Mouse (Mus musculus) heart, embryonic 16.5 days (tissue): ENCODE data around the gene Spert. TPM values are rescaled to one million over a fixed set of nuclear protein-coding genes. Genes with fewer than 3 reads are reported as not detected.

Source experiments
- ATAC-seq: fragments of 200-750 bp; cut with Nextera tagmentation; replicated peaks from 2 replicates; pipeline ENCODE4 v1.8.0; 2017; ENCODE audit warnings: moderate number of reproducible peaks; ENCODE audit not compliant: insufficient read depth, low FRiP score; ENCODE audit errors: extremely low read depth
- H3K27ac ChIP-seq: fragments of 300-500 bp; sonication (generic); 2 replicates; pipeline ENCODE4 v1.5.1; 2014; ENCODE audit warnings: mild to moderate bottlenecking, low read length, control low read depth, moderate library complexity
- H3K27me3 ChIP-seq: fragments of 300-500 bp; sonication (generic); 2 replicates; pipeline ENCODE4 v1.6.1; 2014; ENCODE audit warnings: low read length, mixed read lengths; ENCODE audit not compliant: control insufficient read depth, insufficient read depth
- H3K36me3 ChIP-seq: fragments of 300-500 bp; sonication (generic); 2 replicates; pipeline ENCODE4 v1.6.1; 2014; ENCODE audit not compliant: control insufficient read depth, insufficient read depth
- H3K4me1 ChIP-seq: fragments of 300-500 bp; sonication (generic); 2 replicates; pipeline ENCODE4 v1.6.1; 2014; ENCODE audit warnings: low read length, mixed read lengths; ENCODE audit not compliant: control insufficient read depth, insufficient read depth
- H3K4me2 ChIP-seq: fragments of 300-500 bp; sonication (generic); 2 replicates; pipeline ENCODE4 v1.6.1; 2014; ENCODE audit warnings: low read depth, mild to moderate bottlenecking, control low read depth, low read length
- H3K4me3 ChIP-seq: fragments of 300-500 bp; sonication (generic); 2 replicates; pipeline ENCODE4 v1.5.1; 2014; ENCODE audit warnings: mild to moderate bottlenecking, control low read depth, low read length
- H3K9ac ChIP-seq: fragments of 300-500 bp; sonication (generic); 2 replicates; pipeline ENCODE4 v1.6.1; 2014; ENCODE audit warnings: low read length, control low read depth
- H3K9me3 ChIP-seq: fragments of 300-500 bp; sonication (generic); replicated peaks from 2 replicates; pipeline ENCODE4 v1.6.1; 2016; ENCODE audit warnings: low read length; ENCODE audit not compliant: control insufficient read depth
- WGBS: fragments of 180-500 bp; shearing (Covaris S2); extraction: QIAGEN DNeasy Blood & Tissue Kit; methylation state at CpG from one replicate; pipeline ENCODE4 v1.1.7; 2014; 5-methylcytosine and 5-hydroxymethylcytosine counted together
- polyA plus RNA-seq: library from polyadenylated mRNA; unstranded; fragments of >200 nt; fragmentation: Nextera tagmentation; extraction: Ambion mirVana; gene quantifications from 2 replicates; pipeline ENCODE4 v1.2.1, GENCODE M21; 2015

The Spert gene
- polyA plus RNA-seq, 1 experiment from 2014 or later: not detected

DNA sequence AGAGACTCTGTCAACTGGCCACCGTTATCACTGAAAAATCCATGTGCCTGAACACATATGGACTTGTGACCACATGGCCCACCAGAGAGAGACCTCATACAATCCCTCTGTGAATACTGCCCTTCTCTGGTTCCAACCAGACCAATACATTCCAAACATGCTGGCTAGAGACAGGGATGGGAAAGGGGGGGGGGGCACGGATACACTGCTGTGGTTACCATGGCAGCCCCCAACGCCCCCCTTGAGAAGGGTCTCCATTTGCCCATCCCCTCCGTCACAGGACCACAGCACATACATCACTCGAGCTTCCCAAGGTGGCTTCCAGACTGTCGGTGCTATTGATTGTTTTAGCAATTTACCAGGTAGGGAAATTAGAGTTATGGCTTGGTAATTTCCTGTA is 23.5 kb upstream of the Spert start:
- H3K9me3 ChIP-seq: no peaks in the 10 kb centered on the region
- H3K36me3 ChIP-seq: no peaks in the 10 kb centered on the region
- WGBS: 76% methylated on average over 6 of the region's 6 CpGs
- no peak overlapping the region for H3K9ac ChIP-seq
- ATAC-seq: no peak
- H3K4me1 ChIP-seq: no peaks in the 10 kb centered on the region
- no peak overlapping the region for H3K27ac ChIP-seq
- H3K4me2 ChIP-seq: no peak overlapping the region
- H3K27me3 ChIP-seq: no peaks in the 10 kb centered on the region
- H3K4me3 ChIP-seq: no peak overlapping the region

DNA sequence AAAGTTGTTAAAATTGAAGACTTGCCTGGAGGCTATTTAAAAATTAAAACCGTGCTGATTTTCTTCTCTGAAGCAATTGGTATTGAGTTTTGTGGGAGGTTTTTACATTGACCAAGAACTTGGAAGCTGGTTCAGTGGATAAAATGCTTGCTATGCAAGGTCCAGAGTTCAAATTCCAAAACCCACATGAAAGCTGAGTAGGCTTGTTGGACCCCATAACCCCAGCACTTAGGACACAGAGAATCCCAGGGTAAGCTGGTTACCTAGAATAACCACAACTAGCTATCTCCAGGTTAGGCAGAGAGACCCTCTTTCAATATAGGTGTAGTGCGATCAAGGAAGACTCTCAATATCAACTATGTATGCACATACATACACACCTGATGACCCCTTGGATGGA is 16.3 kb upstream of the Spert start:
- H3K9me3 ChIP-seq: no peaks in the 10 kb centered on the region
- H3K4me2 ChIP-seq: no peak overlapping the region
- no peaks in the 10 kb centered on the region for H3K36me3 ChIP-seq
- no peak overlapping the region for H3K4me3 ChIP-seq
- ATAC-seq: no peak
- no peaks in the 10 kb centered on the region for H3K4me1 ChIP-seq
- H3K27me3 ChIP-seq: no peaks in the 10 kb centered on the region
- WGBS: 84% methylated on average over 2 of the region's 2 CpGs
- H3K9ac ChIP-seq: no peak overlapping the region
- no peak overlapping the region for H3K27ac ChIP-seq

DNA sequence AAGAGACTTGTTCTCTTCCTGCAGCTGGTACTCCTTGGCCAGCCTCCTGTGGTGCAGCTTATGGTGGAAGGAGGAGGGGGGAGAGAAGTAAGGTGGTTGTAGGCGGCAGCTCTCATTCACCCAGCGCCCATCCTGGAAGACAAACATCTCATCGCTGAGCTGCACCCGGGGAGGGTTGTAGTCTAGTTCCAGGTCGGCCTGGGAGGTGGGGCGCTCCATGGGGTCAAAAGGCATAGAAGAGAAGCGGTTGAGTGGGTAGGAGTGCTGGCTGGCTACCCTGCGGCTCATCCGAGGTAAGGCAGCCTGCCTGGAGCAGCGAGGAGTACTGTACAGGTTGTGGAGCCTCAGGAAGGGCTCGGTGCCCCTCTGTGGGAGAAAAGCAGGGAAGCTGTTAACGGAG is 9.0 kb downstream of the Spert start:
- H3K27me3 ChIP-seq: no peaks in the 10 kb centered on the region; the same call in 1 of the 2 replicates
- H3K9ac ChIP-seq: no peak overlapping the region
- H3K4me1 ChIP-seq: no peaks in the 10 kb centered on the region
- H3K9me3 ChIP-seq: no peaks in the 10 kb centered on the region
- H3K27ac ChIP-seq: no peak overlapping the region
- H3K36me3 ChIP-seq: no peaks in the 10 kb centered on the region
- ATAC-seq: no peak
- WGBS: 74% methylated on average over 12 of the region's 12 CpGs
- no peak overlapping the region for H3K4me3 ChIP-seq
- no peak overlapping the region for H3K4me2 ChIP-seq

DNA sequence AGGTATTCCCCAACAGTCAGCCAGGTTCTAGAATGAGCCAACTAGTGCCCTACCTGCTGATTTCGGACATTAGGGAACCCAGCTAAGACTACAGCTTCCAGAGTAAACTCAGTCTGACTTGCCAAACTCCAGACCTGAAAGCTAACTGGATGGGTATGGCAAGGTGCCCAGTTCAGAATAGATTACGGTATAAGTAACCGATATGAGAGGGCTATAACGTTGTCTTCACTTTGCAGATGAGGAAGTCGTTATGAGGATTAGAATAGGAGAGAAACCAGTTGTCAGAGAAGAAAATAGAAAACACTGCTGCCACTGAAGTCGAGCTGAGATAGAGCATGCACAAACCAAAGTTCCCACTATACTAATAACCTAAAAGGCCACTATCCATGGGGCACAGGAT is 13.9 kb downstream of the Spert start:
- Histone ChIP-seq H3K27ac (no peak overlapping the region), H3K4me3 (no peak overlapping the region), H3K9me3 (no peaks in the 10 kb centered on the region), H3K27me3 (no peaks in the 10 kb centered on the region), H3K9ac (no peak overlapping the region), H3K4me2 (no peak overlapping the region), H3K36me3 (no peaks in the 10 kb centered on the region), H3K4me1 (no peaks in the 10 kb centered on the region)
- WGBS: 47% methylated on average over 6 of the region's 6 CpGs
- no peak for ATAC-seq

DNA sequence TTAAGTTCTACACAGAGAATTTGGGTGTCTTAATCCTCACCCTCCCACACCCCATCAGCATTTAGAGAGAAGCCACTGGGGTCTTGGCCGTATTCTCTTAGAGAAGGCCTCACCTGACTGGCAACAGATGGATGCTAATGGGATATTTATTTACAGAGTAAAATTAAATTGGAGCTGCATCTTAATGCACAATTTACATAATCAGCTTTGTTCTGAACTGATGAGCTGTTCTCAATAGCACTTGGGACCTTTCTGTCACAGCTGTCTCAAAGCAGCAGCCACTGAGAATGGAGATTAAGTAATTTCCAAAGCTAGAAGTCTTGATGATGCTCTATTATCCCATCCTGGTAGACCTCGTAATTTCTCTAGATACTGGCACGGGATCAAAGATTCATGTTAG is 26.6 kb downstream of the Spert start:
- peaks cover 4% of the 10 kb centered on the region; the same call in 1 of the 2 replicates for H3K4me1 ChIP-seq
- H3K27ac ChIP-seq: no peak overlapping the region
- H3K4me3 ChIP-seq: no peak overlapping the region
- peaks cover 2% of the 10 kb centered on the region; the same call in 1 of the 2 replicates for H3K27me3 ChIP-seq
- no peak overlapping the region for H3K4me2 ChIP-seq
- 0 out of 2 replicates have a peak, but pooled peaks cover 3% of the 10 kb centered on the region for H3K9me3 ChIP-seq
- ATAC-seq: no peak
- WGBS: 81% methylated on average over 3 of the region's 3 CpGs
- no peaks in the 10 kb centered on the region for H3K36me3 ChIP-seq
- no peak overlapping the region for H3K9ac ChIP-seq

DNA sequence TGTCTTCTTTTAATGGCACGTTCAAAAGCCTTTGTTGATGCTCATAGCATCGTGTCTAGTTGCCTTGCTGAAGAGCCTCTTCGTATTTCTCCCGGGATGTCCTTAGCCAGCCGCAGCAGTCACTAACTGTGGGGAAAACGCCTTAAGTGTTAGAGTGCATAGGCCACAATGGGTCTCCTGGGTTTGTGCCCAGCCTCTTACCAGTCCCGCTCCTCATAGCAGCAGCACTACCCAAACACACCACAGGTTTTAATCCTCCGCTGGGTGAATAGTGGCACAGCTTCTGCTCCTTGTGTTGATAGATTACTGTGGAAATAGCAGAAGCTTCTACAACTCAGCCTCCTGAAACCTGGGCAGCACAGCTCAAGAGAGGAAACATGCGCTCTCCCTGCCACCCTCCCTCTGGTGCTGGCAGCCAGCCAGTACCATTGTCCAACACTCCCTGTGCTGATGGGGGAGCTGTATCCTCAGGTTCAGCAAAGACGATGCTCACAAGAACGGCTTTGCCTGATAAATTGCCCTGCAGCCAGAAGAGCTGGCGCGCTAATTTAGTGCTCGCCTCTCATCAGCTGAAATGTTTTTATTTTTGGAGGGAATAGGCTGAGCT is 27.3 kb downstream of the Spert start:
- WGBS: 49% methylated on average over 14 of the region's 14 CpGs
- Histone ChIP-seq H3K9ac (no peak overlapping the region), H3K4me2 (no peak overlapping the region), H3K9me3 (0 out of 2 replicates have a peak, but pooled peaks cover 3% of the 10 kb centered on the region), H3K27ac (no peak overlapping the region), H3K4me1 (peaks cover 4% of the 10 kb centered on the region; the same call in 1 of the 2 replicates), H3K27me3 (no peaks in the 10 kb centered on the region; the same call in 1 of the 2 replicates), H3K36me3 (no peaks in the 10 kb centered on the region), H3K4me3 (no peak overlapping the region)
- peak; percentile 71 for ATAC-seq

DNA sequence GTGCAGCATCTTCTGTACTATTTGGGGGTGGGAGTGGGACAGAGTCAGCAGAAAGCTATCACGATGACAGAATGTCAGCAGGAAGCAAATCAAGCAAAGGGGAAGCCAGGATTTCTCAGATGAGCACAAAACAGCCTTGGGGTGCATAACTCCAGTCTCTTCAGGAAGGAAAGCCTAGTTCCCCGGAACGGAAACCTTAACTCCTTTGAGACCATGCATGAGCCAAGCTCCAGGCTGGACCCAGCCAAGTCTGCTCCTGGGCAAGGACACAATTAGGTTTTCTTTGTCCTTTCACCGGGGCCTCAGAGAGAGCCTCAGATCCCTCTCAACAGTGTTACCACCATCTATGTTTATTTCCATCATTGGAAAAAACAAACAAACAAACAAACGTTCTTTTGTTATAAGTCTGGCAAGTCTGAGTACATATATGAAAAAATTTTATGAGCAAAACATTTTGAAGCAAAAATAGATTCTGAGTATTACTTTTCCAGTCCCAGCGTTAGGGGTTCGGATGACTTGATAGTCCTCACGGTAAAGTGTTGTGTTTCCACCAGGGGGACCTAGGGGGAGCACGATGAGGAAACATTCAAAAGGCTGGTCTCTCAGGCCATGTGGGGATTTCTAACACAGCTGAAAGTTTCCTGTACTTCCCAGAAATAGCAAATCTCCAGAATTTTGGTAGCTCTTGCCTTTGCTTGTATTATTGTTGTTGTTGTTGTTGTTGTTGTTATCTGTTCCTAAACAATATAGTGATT is 31.2 kb downstream of the Spert start:
- no peaks in the 10 kb centered on the region for H3K36me3 ChIP-seq
- no peak overlapping the region for H3K9ac ChIP-seq
- H3K4me1 ChIP-seq: peaks cover 4% of the 10 kb centered on the region; the same call in 1 of the 2 replicates
- no peaks in the 10 kb centered on the region for H3K9me3 ChIP-seq
- no peak overlapping the region for H3K27ac ChIP-seq
- H3K4me3 ChIP-seq: no peak overlapping the region
- ATAC-seq: no peak
- no peak overlapping the region for H3K4me2 ChIP-seq
- WGBS: 38% methylated on average over 9 of the region's 9 CpGs
- H3K27me3 ChIP-seq: no peaks in the 10 kb centered on the region

DNA sequence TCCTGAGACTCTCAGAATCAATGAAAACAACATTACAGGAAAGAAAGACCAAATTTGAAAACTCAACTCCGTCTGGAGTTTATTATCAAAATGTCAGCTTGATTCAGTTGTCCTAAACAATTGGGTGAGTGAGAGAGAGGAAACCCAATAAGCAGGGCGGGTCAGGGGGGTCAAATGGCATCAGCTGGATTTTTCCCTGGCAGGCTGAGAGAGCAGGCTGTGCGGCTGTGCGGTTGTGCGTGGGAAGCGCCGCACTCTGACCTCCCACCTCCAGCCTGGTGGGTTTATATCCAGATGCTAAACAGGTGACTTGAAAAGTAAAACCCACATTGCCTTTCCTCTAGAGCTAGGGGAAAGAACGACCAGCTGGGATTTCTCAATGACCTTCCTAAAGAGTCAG is 51.2 kb downstream of the Spert start:
- Histone ChIP-seq H3K9ac (no peak overlapping the region), H3K27ac (no peak overlapping the region), H3K4me3 (no peak overlapping the region), H3K4me2 (no peak overlapping the region), H3K36me3 (no peaks in the 10 kb centered on the region), H3K9me3 (no peaks in the 10 kb centered on the region), H3K4me1 (no peaks in the 10 kb centered on the region), H3K27me3 (no peaks in the 10 kb centered on the region)
- no peak for ATAC-seq
- WGBS: 27% methylated on average over 8 of the region's 8 CpGs

DNA sequence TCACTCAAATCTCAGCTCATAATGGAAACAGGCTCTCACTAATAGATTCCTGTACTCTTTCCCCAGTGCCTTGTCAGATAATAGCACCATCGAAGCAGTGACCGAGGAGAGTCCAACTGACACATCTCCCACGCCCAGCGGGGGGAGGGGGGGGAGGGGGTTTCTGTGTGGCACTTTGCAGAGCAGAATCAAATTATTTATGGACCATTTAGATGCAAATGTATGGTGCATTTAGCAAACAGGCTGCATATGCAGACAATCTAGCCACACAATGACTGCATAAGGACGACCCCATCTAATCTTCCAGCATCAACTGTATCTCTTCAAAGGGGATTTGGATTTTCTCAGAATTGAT is 51.9 kb downstream of the Spert start:
- WGBS: 30% methylated on average over 5 of the region's 5 CpGs
- Histone ChIP-seq H3K9me3 (no peaks in the 10 kb centered on the region), H3K4me3 (no peak overlapping the region), H3K27me3 (no peaks in the 10 kb centered on the region), H3K9ac (no peak overlapping the region), H3K4me2 (no peak overlapping the region), H3K4me1 (no peaks in the 10 kb centered on the region), H3K27ac (no peak overlapping the region), H3K36me3 (no peaks in the 10 kb centered on the region)
- ATAC-seq: no peak
